Comparison of ENCODE assay signal across 8 mouse cellular contexts in the genomic region with DNA sequence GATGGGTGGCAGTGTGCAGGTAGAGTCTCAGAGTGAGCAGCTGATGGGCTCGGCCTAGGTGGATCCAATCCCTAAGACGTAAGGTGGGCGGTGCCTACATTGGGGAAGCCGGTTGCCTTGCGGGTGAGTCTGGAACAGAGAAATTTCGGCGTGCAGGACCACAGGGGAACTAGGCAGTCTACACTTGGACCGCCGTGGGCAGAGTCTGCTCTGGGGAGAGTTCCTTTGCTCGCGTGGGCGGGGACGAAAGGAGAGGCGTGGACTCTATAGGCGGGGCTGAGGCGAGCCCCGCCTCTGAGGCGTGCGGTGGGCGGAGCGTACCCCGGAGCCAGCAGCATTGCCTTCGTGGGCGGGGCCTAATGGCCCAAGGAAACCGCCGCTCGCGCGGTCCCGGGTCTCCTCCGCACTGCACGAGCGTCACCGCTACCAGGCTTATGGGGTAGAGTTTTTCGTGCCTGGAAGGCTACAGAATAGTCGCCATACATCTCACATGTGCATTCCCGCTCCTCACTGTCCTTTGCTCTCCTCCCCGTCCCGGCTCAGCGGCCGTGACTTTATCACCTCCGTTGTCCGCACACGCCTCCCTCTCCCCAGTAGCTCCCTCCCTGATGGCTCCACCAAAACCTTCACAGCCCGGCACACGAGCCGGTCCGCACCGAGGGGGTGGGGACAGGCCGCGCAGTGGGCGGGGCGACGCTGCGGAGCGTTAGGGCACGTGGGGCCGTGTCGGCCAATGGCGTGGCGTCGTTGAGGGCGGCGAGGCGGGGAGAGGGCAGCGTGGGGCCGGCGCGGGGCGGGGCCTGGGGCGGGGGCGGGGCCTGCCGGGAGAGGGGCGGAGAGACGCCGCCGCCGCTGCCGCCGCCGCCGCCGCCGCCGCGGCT. TPM values are rescaled to one million over a fixed set of nuclear protein-coding genes. Genes with fewer than 3 reads are reported as not detected.
DNase-seq lines count a peak whose midpoint lies in the region; ATAC-seq lines count a peak whose summit lies in the region.

Ppp2r5c (plus strand) TSS at position 831 of the 881 bp plus-strand sequence.

- under 1% methylated on average over 71 of the region's 86 CpGs for WGBS in hindbrain, embryonic 15.5 days

- H3K27me3 ChIP-seq in hindbrain, embryonic 15.5 days, result peaks cover 4% of the 10 kb centered on the region; the same call in 1 of the 2 replicates

- peak within 1 kb of the TSS; percentile 69 for H3K4me2 ChIP-seq in hindbrain, embryonic 15.5 days

- peak within 1 kb of the TSS; percentile 97 for H3K27ac ChIP-seq in hindbrain, embryonic 15.5 days (replicated peaks)

- no peaks in the 10 kb centered on the region for H3K9me3 ChIP-seq in hindbrain, embryonic 15.5 days

- peaks cover 18% of the 10 kb centered on the region for H3K4me1 ChIP-seq in hindbrain, embryonic 15.5 days (replicated peaks)

- peak; percentile 95 for ATAC-seq in hindbrain, embryonic 15.5 days (ENCODE audit: low FRiP score, low read depth)

- H3K9ac ChIP-seq in hindbrain, embryonic 15.5 days, result peak within 1 kb of the TSS; percentile 70

- H3K4me3 ChIP-seq in hindbrain, embryonic 15.5 days, result peak within 1 kb of the TSS; percentile 86

- H3K36me3 ChIP-seq in hindbrain, embryonic 15.5 days, result no peaks in the 10 kb centered on the region

- DNase-seq in T-cell, adult 2 months (ENCODE audit: low spot score), result peak; percentile 93
- peak; percentile 89 to 96 for DNase-seq in cerebellum, postnatal 36 days
- peak; percentile 93 for DNase-seq in frontal cortex, postnatal 36 days (ENCODE audit: low spot score in 2 of 2)
- DNase-seq in left cerebral cortex, adult 11 months (ENCODE audit: low spot score), result peak; percentile 94
- peak; percentile 96 to 97 for DNase-seq in lung, postnatal 4 days
- DNase-seq in retina, postnatal 7 days (ENCODE audit: low read depth, low spot score), result peak; percentile 89
- peak; percentile 91 for DNase-seq in urinary bladder, adult 2 months (ENCODE audit: low spot score)

RNA-seq across cellular contexts. Expression of gene Ppp2r5c, which starts in this region (rescaled TPM):
- polyA plus RNA-seq in hindbrain, embryonic 15.5 days (2015; fragmentation: Nextera tagmentation; extraction: Ambion mirVana), result 143 and 151 TPM in 2 replicates
- polyA plus RNA-seq in urinary bladder, adult 2 months (2012; rRNA removed), result 65.3 and 78.7 TPM in 2 replicates

Comparison
In these comparisons a context has a peak if more than half of its experiments do, and no peak if none do; other contexts are left out.
1. Peak in every context shown above with its lines: DNase-seq, ATAC-seq, H3K4me3 ChIP-seq and H3K27ac ChIP-seq.